Mouse (Mus musculus): ENCODE data around the gene Obscn.

DNA sequence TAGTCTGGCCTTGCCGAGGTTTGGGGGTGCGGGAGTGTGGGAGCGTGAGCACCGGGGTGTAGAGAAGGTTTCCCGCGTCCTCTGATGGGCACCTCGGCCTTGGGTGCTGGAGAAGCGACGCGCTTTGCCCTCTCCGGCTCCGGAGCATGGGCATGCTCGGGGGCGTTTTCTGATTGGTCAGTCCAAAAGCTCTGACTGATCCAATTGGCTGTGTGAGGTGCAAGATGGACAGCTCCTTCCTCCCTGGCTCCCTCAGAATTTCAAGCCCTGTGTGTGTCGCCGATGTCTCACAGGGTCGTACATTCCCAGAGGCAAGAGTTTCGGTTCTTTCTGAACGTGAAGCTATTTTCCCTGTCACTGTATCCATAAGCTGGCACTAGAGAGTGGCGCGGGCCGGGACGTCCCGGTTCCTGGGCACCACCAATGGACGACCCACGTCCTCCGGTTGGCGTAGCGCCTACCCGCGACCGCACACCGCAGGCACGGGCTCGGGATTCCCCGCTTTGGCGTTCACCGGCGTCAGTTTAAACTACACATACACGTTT lies 176.2 kb downstream of the Obscn start:
- TF ChIP-seq CTCF (IDR thresholded peaks at IDR 0.05; ENCODE audit: low read depth) (peak; percentile 24; the same call in 1 of the 2 replicates), EP300 (IDR thresholded peaks at IDR 0.05; ENCODE audit: low read depth) (no peak)

Measured in heart, postnatal 0 days (tissue).